Mouse (Mus musculus) hindbrain, embryonic 12.5 days (tissue): Measurements from ENCODE around the gene Zfhx3. TPM values are rescaled to one million over a fixed set of nuclear protein-coding genes. Genes with fewer than 3 reads are reported as not detected.
A peak's percentile ranks its signal among the peaks of the same experiment; 100 is the strongest.

Experiments used
- ATAC-seq: fragments of 200-750 bp; cut with Nextera tagmentation; 2 replicates; pipeline ENCODE4 v1.8.0; 2017; ENCODE audit warnings: moderate TSS enrichment; ENCODE audit not compliant: low FRiP score
- H3K27ac ChIP-seq: fragments of 300-500 bp; sonication (generic); 2 replicates; pipeline ENCODE4 v1.5.1; 2016; ENCODE audit warnings: mild to moderate bottlenecking
- H3K27me3 ChIP-seq: fragments of 300-500 bp; sonication (generic); 2 replicates; pipeline ENCODE4 v1.6.1; 2016; ENCODE audit warnings: mild to moderate bottlenecking
- H3K36me3 ChIP-seq: fragments of 300-500 bp; sonication (generic); 2 replicates; pipeline ENCODE4 v1.6.1; 2016; ENCODE audit warnings: mild to moderate bottlenecking
- H3K4me1 ChIP-seq: fragments of 300-500 bp; sonication (generic); 2 replicates; pipeline ENCODE4 v1.6.1; 2016
- H3K4me2 ChIP-seq: fragments of 300-500 bp; sonication (generic); replicated peaks from 2 replicates; pipeline ENCODE4 v1.6.1; 2016; ENCODE audit warnings: mild to moderate bottlenecking
- H3K4me3 ChIP-seq: fragments of 300-500 bp; sonication (generic); 2 replicates; pipeline ENCODE4 v1.5.1; 2016; ENCODE audit warnings: mild to moderate bottlenecking
- H3K9ac ChIP-seq: fragments of 300-500 bp; sonication (generic); 2 replicates; pipeline ENCODE4 v1.6.1; 2016; ENCODE audit warnings: mild to moderate bottlenecking, moderate library complexity
- H3K9me3 ChIP-seq: fragments of 300-500 bp; sonication (generic); replicated peaks from 2 replicates; pipeline ENCODE4 v1.6.1; 2016; ENCODE audit warnings: mild to moderate bottlenecking
- WGBS: fragments of 180-500 bp; shearing (Covaris S2); methylation state at CpG from one replicate; pipeline ENCODE4 v1.1.7; 2016; 5-methylcytosine and 5-hydroxymethylcytosine counted together
- polyA plus RNA-seq: library from polyadenylated mRNA; unstranded; fragments of >200 nt; fragmentation: Nextera tagmentation; extraction: Ambion mirVana; gene quantifications from 2 replicates; pipeline ENCODE4 v1.2.1, GENCODE M21; 2016

Gene Zfhx3
- polyA plus RNA-seq, 1 experiment from 2014 or later: 56.8 TPM

GRCm38 (mm10) chr8:108846174-108846573, 903.7 kb downstream of the Zfhx3 start:
- WGBS: 40% methylated on average over 6 of the region's 6 CpGs
- H3K4me3 ChIP-seq: no peak overlapping the region
- H3K36me3 ChIP-seq: 0 out of 2 replicates have a peak, but pooled peaks cover 3% of the 10 kb centered on the region
- H3K9me3 ChIP-seq: no peaks in the 10 kb centered on the region
- H3K9ac ChIP-seq: no peak overlapping the region
- no peak overlapping the region for H3K4me2 ChIP-seq
- no peak overlapping the region for H3K27ac ChIP-seq
- H3K4me1 ChIP-seq: peaks cover 23% of the 10 kb centered on the region
- ATAC-seq: peak; percentile 79
- H3K27me3 ChIP-seq: no peaks in the 10 kb centered on the region

- Histone ChIP-seq H3K27ac (no peak overlapping the region), H3K9me3 (no peaks in the 10 kb centered on the region), H3K9ac (no peak overlapping the region), H3K4me2 (no peak overlapping the region), H3K4me3 (no peak overlapping the region), H3K27me3 (no peaks in the 10 kb centered on the region), H3K4me1 (peaks cover 26% of the 10 kb centered on the region), H3K36me3 (0 out of 2 replicates have a peak, but pooled peaks cover 3% of the 10 kb centered on the region)
- no peak for ATAC-seq
- WGBS: 65% methylated on average over 10 of the region's 11 CpGs
Measured at GRCm38 (mm10) chr8:108846827-108847226, 904.4 kb downstream of the Zfhx3 start.

DNA sequence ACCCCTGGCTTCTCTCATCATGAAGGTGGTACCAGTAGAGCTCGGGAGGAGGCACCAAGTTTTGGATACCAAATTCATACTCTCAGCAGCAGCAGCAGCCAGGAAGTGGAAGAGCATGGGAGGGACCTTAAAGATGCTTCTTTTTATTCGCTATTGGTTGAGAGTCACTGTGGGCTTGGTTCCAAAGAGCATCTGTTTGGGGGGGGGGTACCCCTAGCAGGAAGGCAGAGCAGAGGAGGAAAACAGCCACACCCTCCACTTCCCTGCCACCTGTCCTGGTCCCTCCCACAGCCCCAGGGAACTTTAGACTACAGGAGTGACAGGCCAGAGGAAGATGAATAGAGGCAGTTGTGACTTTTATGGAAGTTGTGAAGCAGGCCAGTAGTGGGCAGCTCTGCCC, 904.9 kb downstream of the Zfhx3 start:
- no peak overlapping the region for H3K4me3 ChIP-seq
- ATAC-seq: no peak
- peaks cover 32% of the 10 kb centered on the region for H3K4me1 ChIP-seq
- H3K36me3 ChIP-seq: 0 out of 2 replicates have a peak, but pooled peaks cover 3% of the 10 kb centered on the region
- H3K27ac ChIP-seq: no peak overlapping the region
- no peaks in the 10 kb centered on the region for H3K9me3 ChIP-seq
- H3K4me2 ChIP-seq: no peak overlapping the region
- H3K27me3 ChIP-seq: no peaks in the 10 kb centered on the region
- no peak overlapping the region for H3K9ac ChIP-seq
- WGBS: 79% methylated on average over 2 of the region's 2 CpGs

DNA sequence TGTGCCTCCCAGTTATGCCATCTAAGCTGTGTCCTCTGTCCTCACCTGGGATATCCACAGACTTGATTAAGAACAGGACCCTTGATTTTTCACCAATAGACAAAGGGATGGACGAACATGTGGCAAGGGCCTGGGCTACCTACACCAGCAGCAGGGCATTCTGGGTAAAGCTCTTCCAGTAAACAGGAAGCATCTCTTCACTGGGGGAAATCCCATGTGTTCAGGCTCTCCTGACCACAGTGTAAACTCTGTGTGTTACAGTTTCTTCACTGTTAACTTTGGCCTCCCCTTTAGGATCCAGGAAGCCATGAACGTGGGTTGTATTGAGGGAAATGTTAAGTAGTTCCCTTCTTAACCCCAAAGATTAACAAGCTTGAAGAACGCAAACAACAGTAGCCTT, 906.0 kb downstream of the Zfhx3 start:
- Histone ChIP-seq H3K4me2 (no peak overlapping the region), H3K4me1 (peaks cover 39% of the 10 kb centered on the region), H3K27ac (no peak overlapping the region), H3K9me3 (no peaks in the 10 kb centered on the region), H3K4me3 (no peak overlapping the region), H3K27me3 (no peaks in the 10 kb centered on the region), H3K9ac (no peak overlapping the region), H3K36me3 (0 out of 2 replicates have a peak, but pooled peaks cover 3% of the 10 kb centered on the region)
- WGBS: 84% methylated on average over 3 of the region's 3 CpGs
- ATAC-seq: no peak

GRCm38 (mm10) chr8:108853028-108853427, 910.6 kb downstream of the Zfhx3 start:
- H3K27ac ChIP-seq: no peak overlapping the region
- no peak for ATAC-seq
- H3K4me1 ChIP-seq: peaks cover 21% of the 10 kb centered on the region
- no peak overlapping the region for H3K9ac ChIP-seq
- H3K9me3 ChIP-seq: no peaks in the 10 kb centered on the region
- no peak overlapping the region for H3K4me3 ChIP-seq
- WGBS: 90% methylated on average over 10 of the region's 10 CpGs
- no peak overlapping the region for H3K4me2 ChIP-seq
- peaks cover 8% of the 10 kb centered on the region; the same call in 1 of the 2 replicates for H3K36me3 ChIP-seq
- H3K27me3 ChIP-seq: no peaks in the 10 kb centered on the region

DNA sequence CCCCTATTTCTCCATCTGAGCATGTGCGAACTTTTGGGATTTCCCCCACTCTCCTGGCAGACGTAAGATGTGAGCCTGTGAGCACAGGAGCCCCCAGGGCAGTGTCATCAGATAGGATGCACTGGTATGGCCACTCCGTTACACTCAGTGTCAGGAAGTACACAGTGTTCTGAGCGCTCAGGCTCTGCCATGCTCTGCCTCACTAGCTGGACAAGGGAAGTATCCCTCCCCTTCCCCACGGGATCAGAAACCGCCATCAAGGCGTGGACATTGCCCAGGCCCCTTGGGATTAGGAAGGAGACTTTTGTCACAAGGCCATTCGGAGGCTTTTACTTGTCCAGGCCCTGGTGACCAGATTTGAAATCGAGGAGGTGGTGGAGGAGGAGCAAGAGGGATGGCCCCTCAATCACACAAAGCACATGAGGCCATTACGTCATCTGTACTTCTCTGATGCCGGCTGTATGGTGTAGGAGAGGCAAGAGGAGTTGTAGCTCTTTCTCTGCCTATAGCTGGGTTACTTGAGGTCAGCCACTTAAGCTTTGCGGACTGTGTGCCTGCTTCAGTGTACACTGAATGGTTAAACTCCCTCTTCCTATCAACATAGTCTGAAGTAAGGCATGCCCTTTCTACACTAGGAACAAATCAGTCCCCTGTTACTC, 912.1 kb downstream of the Zfhx3 start:
- no peaks in the 10 kb centered on the region for H3K27me3 ChIP-seq
- H3K9ac ChIP-seq: no peak overlapping the region
- peaks cover 21% of the 10 kb centered on the region for H3K4me1 ChIP-seq
- peaks cover 14% of the 10 kb centered on the region for H3K36me3 ChIP-seq
- no peak overlapping the region for H3K4me3 ChIP-seq
- WGBS: 70% methylated on average over 12 of the region's 12 CpGs
- no peak; the same call in 1 of the 2 replicates for ATAC-seq
- no peak overlapping the region for H3K4me2 ChIP-seq
- no peaks in the 10 kb centered on the region for H3K9me3 ChIP-seq
- H3K27ac ChIP-seq: 0 out of 2 replicates have a peak overlapping the region, but pooled peaks have one; percentile 8

DNA sequence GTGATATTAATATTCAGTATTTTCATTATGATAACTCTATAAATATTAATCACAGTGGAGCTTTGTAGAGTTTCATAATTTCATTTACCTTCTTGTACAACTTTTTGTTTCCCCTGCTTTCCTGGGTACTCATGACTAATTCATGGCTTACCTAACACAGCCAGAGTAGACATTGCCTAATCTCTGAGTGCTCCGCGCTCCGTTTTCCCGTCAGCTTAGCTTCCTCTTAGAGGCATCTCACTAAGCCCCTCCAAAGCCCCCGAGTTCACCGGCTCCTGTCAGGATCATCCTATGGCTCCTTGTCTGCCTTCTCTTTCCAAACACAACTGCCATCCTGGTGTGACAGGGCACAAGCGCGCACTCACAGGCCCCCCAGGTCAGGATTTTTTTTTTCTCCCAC, 916.6 kb downstream of the Zfhx3 start:
- Histone ChIP-seq H3K27me3 (no peaks in the 10 kb centered on the region), H3K27ac (no peak overlapping the region), H3K4me2 (no peak overlapping the region), H3K4me3 (no peak overlapping the region), H3K36me3 (peaks cover 26% of the 10 kb centered on the region), H3K4me1 (peaks cover 13% of the 10 kb centered on the region), H3K9me3 (no peaks in the 10 kb centered on the region), H3K9ac (no peak overlapping the region)
- no peak for ATAC-seq
- 82% methylated on average over 8 of the region's 8 CpGs for WGBS

- Histone ChIP-seq H3K4me1 (peaks cover 8% of the 10 kb centered on the region), H3K27me3 (no peaks in the 10 kb centered on the region), H3K4me2 (no peak overlapping the region), H3K36me3 (peaks cover 26% of the 10 kb centered on the region), H3K9me3 (no peaks in the 10 kb centered on the region), H3K4me3 (no peak overlapping the region), H3K9ac (no peak overlapping the region), H3K27ac (no peak overlapping the region)
- 65% methylated on average over 9 of the region's 9 CpGs for WGBS
- ATAC-seq: no peak
Measured at GRCm38 (mm10) chr8:108859983-108860382, 917.5 kb downstream of the Zfhx3 start.

DNA sequence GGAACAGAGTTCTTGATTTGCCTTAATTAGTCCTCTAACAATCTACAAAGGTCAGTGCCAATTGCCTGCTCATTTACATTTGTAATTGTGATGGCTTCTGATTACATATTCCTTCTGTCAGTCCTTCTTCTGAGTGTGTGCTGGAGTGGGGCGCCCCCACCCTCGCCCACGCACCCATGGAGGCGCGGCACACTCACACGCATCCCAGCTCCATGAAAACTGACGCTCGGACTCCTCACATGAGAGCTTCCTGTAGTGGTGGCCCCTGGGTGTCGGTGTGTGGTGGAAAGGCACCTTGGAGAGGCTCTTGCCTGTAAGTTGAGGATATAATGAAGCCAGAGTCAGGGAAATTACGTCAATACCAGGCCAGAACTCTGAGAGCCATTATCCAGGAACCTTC, 921.0 kb downstream of the Zfhx3 start:
- peaks cover 18% of the 10 kb centered on the region for H3K36me3 ChIP-seq
- no peaks in the 10 kb centered on the region for H3K27me3 ChIP-seq
- H3K4me3 ChIP-seq: no peak overlapping the region
- H3K9ac ChIP-seq: no peak overlapping the region
- H3K4me2 ChIP-seq: no peak overlapping the region
- H3K4me1 ChIP-seq: peaks cover 31% of the 10 kb centered on the region
- no peaks in the 10 kb centered on the region for H3K9me3 ChIP-seq
- 88% methylated on average over 10 of the region's 10 CpGs for WGBS
- no peak for ATAC-seq
- no peak overlapping the region for H3K27ac ChIP-seq

DNA sequence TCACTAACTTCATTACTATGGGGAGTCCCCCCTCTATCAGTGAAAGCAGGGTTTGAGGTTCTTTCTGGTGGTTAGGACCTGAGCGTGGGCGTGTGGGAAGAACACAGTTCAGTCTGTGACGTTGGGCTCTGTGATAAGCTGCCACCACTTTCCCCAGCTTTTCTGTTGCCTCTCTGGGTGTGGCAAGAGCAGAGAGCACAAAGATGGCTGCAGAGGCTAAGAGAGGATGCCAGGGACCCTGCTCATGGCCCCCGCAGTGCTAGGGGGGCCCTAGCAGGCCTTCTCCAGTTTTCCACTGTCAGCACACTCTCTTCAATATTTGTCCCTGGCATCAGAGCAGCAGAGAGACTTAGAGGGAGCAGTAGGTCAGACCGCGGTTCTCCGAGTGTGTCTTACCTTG, 924.0 kb downstream of the Zfhx3 start:
- Histone ChIP-seq H3K27ac (no peak overlapping the region), H3K9ac (no peak overlapping the region)

DNA sequence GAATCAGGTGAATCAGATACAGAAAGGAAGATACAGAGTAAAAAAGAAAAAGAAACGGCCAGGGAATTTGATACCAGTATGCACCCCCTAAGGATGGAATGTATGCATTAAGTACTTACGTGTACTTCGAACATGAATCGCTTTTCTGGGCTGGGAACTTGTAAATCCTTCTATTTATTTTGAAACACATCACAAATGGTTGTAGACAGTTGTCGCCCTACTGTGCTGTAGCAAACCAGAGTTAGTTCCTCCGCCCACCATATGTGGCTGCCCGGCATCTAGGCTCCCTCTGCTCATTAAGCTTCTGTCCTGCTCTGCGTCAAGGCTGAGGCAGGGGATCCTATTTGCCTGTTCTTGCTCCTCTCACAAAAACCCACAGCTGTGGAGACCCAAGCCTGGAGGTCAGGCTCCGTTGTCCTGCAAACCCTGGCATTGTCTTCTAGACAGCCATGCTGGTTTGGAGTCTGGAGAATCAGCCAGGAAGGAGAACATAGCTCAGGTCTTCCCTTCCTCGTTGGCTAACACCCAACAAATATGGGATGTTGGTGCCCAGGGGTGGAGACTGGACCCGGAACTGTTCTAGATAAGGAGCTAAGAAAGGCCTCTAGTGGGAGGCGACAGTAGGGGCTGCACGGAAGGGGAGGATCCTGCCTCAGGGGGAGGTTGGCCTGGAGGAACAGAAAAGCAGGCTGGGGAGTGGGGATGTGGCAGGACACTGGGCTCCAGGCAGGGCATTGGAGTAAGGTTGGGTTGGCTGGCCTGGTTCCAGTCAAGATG, 925.2 kb downstream of the Zfhx3 start:
- H3K27ac ChIP-seq: no peak overlapping the region
- peaks cover 33% of the 10 kb centered on the region for H3K4me1 ChIP-seq
- H3K4me3 ChIP-seq: no peak overlapping the region
- no peak overlapping the region for H3K4me2 ChIP-seq
- no peak overlapping the region for H3K9ac ChIP-seq
- no peak for ATAC-seq
- H3K9me3 ChIP-seq: no peaks in the 10 kb centered on the region
- no peaks in the 10 kb centered on the region for H3K27me3 ChIP-seq
- WGBS: 68% methylated on average over 13 of the region's 13 CpGs
- peaks cover 6% of the 10 kb centered on the region; the same call in 1 of the 2 replicates for H3K36me3 ChIP-seq

More for the DNA sequence above, 924.0 kb downstream of the Zfhx3 start:
- Histone ChIP-seq H3K9me3 (no peaks in the 10 kb centered on the region), H3K4me1 (peaks cover 33% of the 10 kb centered on the region), H3K4me3 (no peak overlapping the region), H3K4me2 (no peak overlapping the region), H3K27me3 (no peaks in the 10 kb centered on the region), H3K36me3 (peaks cover 7% of the 10 kb centered on the region; the same call in 1 of the 2 replicates)
- 87% methylated on average over 7 of the region's 7 CpGs for WGBS
- ATAC-seq: no peak

DNA sequence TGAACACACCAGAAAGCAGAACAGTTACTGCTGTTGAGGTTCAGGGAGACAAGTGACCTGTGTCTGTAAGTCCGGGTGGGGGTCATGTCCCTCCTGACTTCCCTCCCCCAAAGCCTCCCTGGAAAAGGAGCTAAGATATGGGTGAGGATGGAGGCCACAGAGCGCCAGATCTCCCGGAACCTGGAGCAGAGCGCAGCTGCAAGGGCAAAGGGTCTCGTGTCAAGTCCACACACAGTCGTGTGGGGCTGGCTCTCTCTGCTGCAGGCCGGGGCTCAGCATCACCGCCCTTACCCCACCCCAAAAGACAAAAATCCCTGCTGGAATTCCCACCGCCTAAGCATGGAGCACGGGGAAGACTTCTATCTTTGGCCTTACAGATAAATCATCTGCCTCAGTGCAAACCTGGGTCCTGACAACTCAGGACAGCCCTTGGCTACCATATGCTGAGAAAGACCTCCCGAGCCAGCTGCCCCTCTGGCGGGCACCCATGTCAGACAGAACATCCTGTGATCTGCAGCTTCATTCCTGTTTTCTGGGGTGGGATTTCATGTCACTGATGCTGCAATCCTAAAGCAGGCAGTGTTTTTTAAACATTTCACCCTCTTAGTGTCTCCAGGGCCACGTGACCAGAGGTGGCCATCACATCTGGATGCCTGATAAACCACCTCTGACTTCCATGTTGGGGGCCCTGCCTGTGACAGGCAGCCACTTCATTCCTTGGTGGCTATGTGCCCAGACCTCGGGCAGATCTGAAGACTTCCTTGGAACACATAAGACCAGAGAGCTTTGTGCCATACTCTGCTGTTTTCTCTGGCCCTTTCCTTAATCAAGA, 926.0 kb downstream of the Zfhx3 start:
- Histone ChIP-seq H3K36me3 (peaks cover 6% of the 10 kb centered on the region; the same call in 1 of the 2 replicates), H3K9me3 (no peaks in the 10 kb centered on the region), H3K4me3 (no peak overlapping the region), H3K4me2 (no peak overlapping the region), H3K27me3 (no peaks in the 10 kb centered on the region), H3K9ac (no peak overlapping the region), H3K27ac (no peak overlapping the region), H3K4me1 (peaks cover 28% of the 10 kb centered on the region)
- ATAC-seq: no peak
- 84% methylated on average over 14 of the region's 14 CpGs for WGBS
